ENCODE assay signal across 9 mouse cellular contexts in genomic region chr13:95067854-95068253, GRCm38 (mm10).
DNase-seq lines count a peak whose midpoint lies in the region; ATAC-seq and TF ChIP-seq lines count a peak whose summit lies in the region.
"Had no signal": no experiment of that assay in that cellular context is flagged by ENCODE, and none has a peak within 500 bp of the region (broad histone marks: within the 10 kb centered on the region; RNA-seq: fewer than 3 reads in every experiment).

No protein-coding gene starts in this region.

- in situ Hi-C loops in Patski (cut with MboI; ENCODE audit: low pct_unique_long_range_greater_than_20kb) = no loop called here

- H3K36me3 ChIP-seq in hindbrain, postnatal 0 days (ENCODE audit: insufficient read depth, low read length) = no peaks in the 10 kb centered on the region
- H3K36me3 ChIP-seq in hindbrain, embryonic 13.5 days = no peaks in the 10 kb centered on the region
- H3K36me3 ChIP-seq in thymus, adult 2 months (ENCODE audit: control insufficient read depth, insufficient read depth, low read length) = no peaks in the 10 kb centered on the region
- H3K36me3 ChIP-seq: liver, embryonic 13.5 days had no signal

- no peak overlapping the region for H3K9ac ChIP-seq in hindbrain, postnatal 0 days (replicated peaks; ENCODE audit: low read length)
- H3K9ac ChIP-seq in hindbrain, embryonic 13.5 days = no peak overlapping the region
- H3K9ac ChIP-seq: forebrain, embryonic 13.5 days; liver, embryonic 13.5 days had no signal

- POLR2A ChIA-PET in Patski (lab: Charles Lee) = no interaction called here

- no peak for ATAC-seq in hindbrain, postnatal 0 days
- no peak for ATAC-seq in hindbrain, embryonic 13.5 days (ENCODE audit: low FRiP score)
- ATAC-seq in Patski = no peak
- ATAC-seq: forebrain, embryonic 13.5 days had no signal

- TF ChIP-seq CTCF in hindbrain, postnatal 0 days (IDR thresholded peaks at IDR 0.05; ENCODE audit: low read depth) = peak; percentile 59
- TF ChIP-seq CTCF in Patski (IDR thresholded peaks at IDR 0.05) = peak; percentile 57
- no peak for TF ChIP-seq CTCF in thymus, adult 2 months (IDR thresholded peaks at IDR 0.05; ENCODE audit: borderline replicate concordance, control insufficient read depth, extremely low read depth, insufficient read depth, low read length, poor library complexity)

- peak; percentile 50 for DNase-seq in hindbrain, postnatal 0 days (ENCODE audit: low spot score)
- DNase-seq in A20 (ENCODE audit: low read depth, low spot score) = peak; percentile 59
- no peak for DNase-seq in Patski (ENCODE audit: low read depth, low spot score)
- DNase-seq in induced T-regulatory cell, adult 2 months (ENCODE audit: low read depth) = peak; percentile 14
- DNase-seq in spleen, adult 12 weeks (ENCODE audit: low spot score) = no peak
- no peak for DNase-seq in thymus, adult 2 months
- DNase-seq: liver, embryonic 13.5 days had no signal

- H3K4me1 ChIP-seq in hindbrain, postnatal 0 days (ENCODE audit: insufficient read depth, low read length) = no peaks in the 10 kb centered on the region
- H3K4me1 ChIP-seq in hindbrain, embryonic 13.5 days (replicated peaks) = peaks cover under 1% of the 10 kb centered on the region; the same call in 1 of the 2 replicates
- no peaks in the 10 kb centered on the region for H3K4me1 ChIP-seq in thymus, adult 2 months (replicated peaks; ENCODE audit: control insufficient read depth, insufficient read depth, low read length)
- H3K4me1 ChIP-seq: liver, embryonic 13.5 days had no signal

- no peak overlapping the region for H3K4me3 ChIP-seq in hindbrain, postnatal 0 days (ENCODE audit: low read length)
- H3K4me3 ChIP-seq in hindbrain, embryonic 13.5 days = no peak overlapping the region
- no peak overlapping the region for H3K4me3 ChIP-seq in thymus, adult 2 months (ENCODE audit: control insufficient read depth, insufficient read depth, low read length)
- H3K4me3 ChIP-seq: forebrain, embryonic 13.5 days; liver, embryonic 13.5 days had no signal

- H3K27ac ChIP-seq in hindbrain, postnatal 0 days = no peak overlapping the region
- no peak overlapping the region for H3K27ac ChIP-seq in hindbrain, embryonic 13.5 days
- H3K27ac ChIP-seq in thymus, adult 2 months (ENCODE audit: control insufficient read depth, insufficient read depth, low read length) = no peak overlapping the region
- H3K27ac ChIP-seq: forebrain, embryonic 13.5 days; liver, embryonic 13.5 days had no signal

- no peaks in the 10 kb centered on the region for H3K27me3 ChIP-seq in hindbrain, postnatal 0 days (ENCODE audit: insufficient read depth, low read length)
- no peaks in the 10 kb centered on the region for H3K27me3 ChIP-seq in hindbrain, embryonic 13.5 days
- no peaks in the 10 kb centered on the region for H3K27me3 ChIP-seq in Patski
- no peaks in the 10 kb centered on the region for H3K27me3 ChIP-seq in thymus, adult 2 months (ENCODE audit: control insufficient read depth, insufficient read depth, low read length)
- H3K27me3 ChIP-seq: forebrain, embryonic 13.5 days; liver, embryonic 13.5 days had no signal

- TF ChIP-seq POLR2A in thymus, adult 2 months (IDR thresholded peaks at IDR 0.05; ENCODE audit: control insufficient read depth, extremely low read depth, insufficient read depth, low read length, poor library complexity) = no peak

- no peak overlapping the region for H3K4me2 ChIP-seq in hindbrain, postnatal 0 days (ENCODE audit: low read depth, low read length)
- no peak overlapping the region for H3K4me2 ChIP-seq in hindbrain, embryonic 13.5 days
- H3K4me2 ChIP-seq: forebrain, embryonic 13.5 days; liver, embryonic 13.5 days had no signal

- WGBS in hindbrain, postnatal 0 days = 59% methylated on average over 6 of the region's 6 CpGs
- 71% methylated on average over 6 of the region's 6 CpGs for WGBS in hindbrain, embryonic 13.5 days
- 75% methylated on average over 6 of the region's 6 CpGs for WGBS in thymus, adult 2 months

- no peaks in the 10 kb centered on the region for H3K9me3 ChIP-seq in hindbrain, postnatal 0 days (ENCODE audit: low read length)
- no peaks in the 10 kb centered on the region for H3K9me3 ChIP-seq in hindbrain, embryonic 13.5 days
- H3K9me3 ChIP-seq: forebrain, embryonic 13.5 days; liver, embryonic 13.5 days had no signal

- CTCF ChIA-PET in Patski (lab: Charles Lee) = no interaction called here

Comparison
In these comparisons a context has a peak if more than half of its experiments do, and no peak if none do; other contexts are left out.
1. DNase-seq: peak in hindbrain, postnatal 0 days (single experiment), A20 (single experiment) and induced T-regulatory cell, adult 2 months (single experiment); none in Patski (single experiment), spleen, adult 12 weeks (single experiment) and thymus, adult 2 months (single experiment).